Mouse (Mus musculus): ENCODE results near the gene Plin3. TPM values are rescaled to one million over a fixed set of nuclear protein-coding genes. Genes with fewer than 3 reads are reported as not detected.

Plin3 gene
- polyA plus RNA-seq, 1 experiment from 2014 or later = 58.8 TPM

- Histone ChIP-seq H3K4me2 (no peak overlapping the region), H3K27ac (ENCODE audit: low read depth, low read length) (no peak overlapping the region), H3K36me3 (ENCODE audit: control insufficient read depth, insufficient read depth, low read length) (peaks cover 20% of the 10 kb centered on the region), H3K27me3 (ENCODE audit: control insufficient read depth, insufficient read depth, low read length) (no peaks in the 10 kb centered on the region), H3K9ac (ENCODE audit: low read depth, low read length) (no peak overlapping the region), H3K9me3 (replicated peaks; ENCODE audit: control insufficient read depth, low read length) (no peaks in the 10 kb centered on the region), H3K4me3 (ENCODE audit: low read depth, low read length) (no peak overlapping the region), H3K4me1 (ENCODE audit: control insufficient read depth, insufficient read depth, low read length) (peaks cover 24% of the 10 kb centered on the region)
- 84% methylated on average over 7 of the region's 7 CpGs for WGBS (ENCODE audit: insufficient replicate concordance)
- ATAC-seq (replicated peaks; ENCODE audit: insufficient number of reproducible peaks, low FRiP score, low TSS enrichment) = no peak
Observed at GRCm38 (mm10) chr17:56273482-56273881, 19.2 kb downstream of the Plin3 start.

GRCm38 (mm10) chr17:56272644-56273043 is 20.0 kb downstream of the Plin3 start:
- H3K4me3 ChIP-seq (ENCODE audit: low read depth, low read length) = no peak overlapping the region
- H3K4me1 ChIP-seq (ENCODE audit: control insufficient read depth, insufficient read depth, low read length) = peaks cover 18% of the 10 kb centered on the region
- no peak overlapping the region for H3K9ac ChIP-seq (ENCODE audit: low read depth, low read length)
- WGBS (ENCODE audit: insufficient replicate concordance) = 79% methylated on average over 3 of the region's 3 CpGs
- no peak for ATAC-seq (replicated peaks; ENCODE audit: insufficient number of reproducible peaks, low FRiP score, low TSS enrichment)
- H3K4me2 ChIP-seq = no peak overlapping the region
- peaks cover 20% of the 10 kb centered on the region for H3K36me3 ChIP-seq (ENCODE audit: control insufficient read depth, insufficient read depth, low read length)
- no peak overlapping the region for H3K27ac ChIP-seq (ENCODE audit: low read depth, low read length)
- no peaks in the 10 kb centered on the region for H3K27me3 ChIP-seq (ENCODE audit: control insufficient read depth, insufficient read depth, low read length)
- H3K9me3 ChIP-seq (replicated peaks; ENCODE audit: control insufficient read depth, low read length) = no peaks in the 10 kb centered on the region

GRCm38 (mm10) chr17:56271609-56272253 is 20.9 kb downstream of the Plin3 start:
- H3K4me2 ChIP-seq = no peak overlapping the region
- no peak for ATAC-seq (replicated peaks; ENCODE audit: insufficient number of reproducible peaks, low FRiP score, low TSS enrichment)
- 87% methylated on average over 12 of the region's 12 CpGs for WGBS (ENCODE audit: insufficient replicate concordance)
- no peak overlapping the region for H3K9ac ChIP-seq (ENCODE audit: low read depth, low read length)
- H3K27ac ChIP-seq (ENCODE audit: low read depth, low read length) = no peak overlapping the region
- no peak overlapping the region for H3K4me3 ChIP-seq (ENCODE audit: low read depth, low read length)
- peaks cover 10% of the 10 kb centered on the region; the same call in 1 of the 2 replicates for H3K4me1 ChIP-seq (ENCODE audit: control insufficient read depth, insufficient read depth, low read length)
- peaks cover 20% of the 10 kb centered on the region for H3K36me3 ChIP-seq (ENCODE audit: control insufficient read depth, insufficient read depth, low read length)
- no peaks in the 10 kb centered on the region for H3K9me3 ChIP-seq (replicated peaks; ENCODE audit: control insufficient read depth, low read length)
- no peaks in the 10 kb centered on the region for H3K27me3 ChIP-seq (ENCODE audit: control insufficient read depth, insufficient read depth, low read length)

DNA sequence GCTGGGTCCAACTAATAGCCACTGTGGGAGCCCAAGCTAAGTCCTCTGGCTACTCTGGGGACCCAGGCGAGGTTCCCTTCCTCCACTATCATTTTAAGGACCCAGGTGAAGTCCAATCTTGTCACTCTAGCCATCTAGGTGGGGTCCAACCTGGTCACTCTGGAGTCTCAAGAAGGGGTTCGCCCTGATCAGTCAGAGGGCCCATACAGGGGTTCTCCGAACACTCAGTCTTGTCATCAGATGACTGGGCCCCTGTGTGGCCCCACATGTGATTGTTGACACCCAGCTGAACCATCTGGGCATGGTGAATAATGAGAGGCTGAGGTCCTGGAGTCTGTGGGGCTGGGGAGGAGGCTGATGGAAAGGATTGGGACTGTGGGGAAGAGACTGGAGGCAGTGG is 22.9 kb downstream of the Plin3 start:
- Histone ChIP-seq H3K4me2 (peak overlapping the region; percentile 70), H3K9ac (ENCODE audit: low read depth, low read length) (peak overlapping the region; percentile 62), H3K9me3 (replicated peaks; ENCODE audit: control insufficient read depth, low read length) (no peaks in the 10 kb centered on the region), H3K27me3 (ENCODE audit: control insufficient read depth, insufficient read depth, low read length) (no peaks in the 10 kb centered on the region), H3K36me3 (ENCODE audit: control insufficient read depth, insufficient read depth, low read length) (peaks cover 20% of the 10 kb centered on the region), H3K4me3 (ENCODE audit: low read depth, low read length) (peak overlapping the region; percentile 36), H3K4me1 (ENCODE audit: control insufficient read depth, insufficient read depth, low read length) (peaks cover 10% of the 10 kb centered on the region; the same call in 1 of the 2 replicates), H3K27ac (ENCODE audit: low read depth, low read length) (peak overlapping the region; percentile 67)
- WGBS (ENCODE audit: insufficient replicate concordance) = 73% methylated on average over 3 of the region's 3 CpGs
- ATAC-seq (replicated peaks; ENCODE audit: insufficient number of reproducible peaks, low FRiP score, low TSS enrichment) = no peak

GRCm38 (mm10) chr17:56269153-56269630 is 23.5 kb downstream of the Plin3 start:
- ATAC-seq (replicated peaks; ENCODE audit: insufficient number of reproducible peaks, low FRiP score, low TSS enrichment) = peak; percentile 58
- peak overlapping the region; percentile 67 for H3K27ac ChIP-seq (ENCODE audit: low read depth, low read length)
- peak overlapping the region; percentile 62 for H3K9ac ChIP-seq (ENCODE audit: low read depth, low read length)
- peak overlapping the region; percentile 70 for H3K4me2 ChIP-seq
- WGBS (ENCODE audit: insufficient replicate concordance) = 20% methylated on average over 12 of the region's 12 CpGs
- no peaks in the 10 kb centered on the region for H3K9me3 ChIP-seq (replicated peaks; ENCODE audit: control insufficient read depth, low read length)
- no peaks in the 10 kb centered on the region for H3K27me3 ChIP-seq (ENCODE audit: control insufficient read depth, insufficient read depth, low read length)
- peaks cover 10% of the 10 kb centered on the region; the same call in 1 of the 2 replicates for H3K4me1 ChIP-seq (ENCODE audit: control insufficient read depth, insufficient read depth, low read length)
- H3K4me3 ChIP-seq (ENCODE audit: low read depth, low read length) = peak overlapping the region; percentile 36
- peaks cover 20% of the 10 kb centered on the region for H3K36me3 ChIP-seq (ENCODE audit: control insufficient read depth, insufficient read depth, low read length)

DNA sequence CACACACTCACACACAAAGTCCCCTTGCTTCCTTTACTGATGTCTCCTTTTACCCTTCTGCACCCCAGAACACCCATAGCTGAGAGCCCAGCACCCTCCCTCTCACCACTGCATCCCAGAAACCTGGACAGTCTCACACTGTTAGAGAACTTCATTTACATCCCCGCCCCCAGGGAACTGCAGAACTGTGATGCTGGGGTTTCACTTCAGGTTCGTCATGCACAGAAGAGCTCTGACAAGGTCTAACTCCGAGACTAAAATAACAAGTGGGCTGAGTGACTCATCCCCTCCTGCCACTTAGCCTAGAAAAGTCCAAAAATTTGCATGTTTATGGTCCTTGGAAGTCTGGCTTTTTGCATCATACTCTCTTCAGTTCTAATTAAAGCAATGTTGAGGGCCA is 26.4 kb downstream of the Plin3 start:
- Histone ChIP-seq H3K27me3 (ENCODE audit: control insufficient read depth, insufficient read depth, low read length) (no peaks in the 10 kb centered on the region), H3K4me1 (ENCODE audit: control insufficient read depth, insufficient read depth, low read length) (peaks cover 15% of the 10 kb centered on the region), H3K27ac (ENCODE audit: low read depth, low read length) (no peak overlapping the region), H3K9me3 (replicated peaks; ENCODE audit: control insufficient read depth, low read length) (no peaks in the 10 kb centered on the region), H3K4me2 (no peak overlapping the region), H3K9ac (ENCODE audit: low read depth, low read length) (no peak overlapping the region), H3K4me3 (ENCODE audit: low read depth, low read length) (no peak overlapping the region), H3K36me3 (ENCODE audit: control insufficient read depth, insufficient read depth, low read length) (peaks cover 6% of the 10 kb centered on the region; the same call in 1 of the 2 replicates)
- no peak for ATAC-seq (replicated peaks; ENCODE audit: insufficient number of reproducible peaks, low FRiP score, low TSS enrichment)
- 44% methylated on average over 3 of the region's 3 CpGs for WGBS (ENCODE audit: insufficient replicate concordance)

- Histone ChIP-seq H3K36me3 (ENCODE audit: control insufficient read depth, insufficient read depth, low read length) (peaks cover 2% of the 10 kb centered on the region; the same call in 1 of the 2 replicates), H3K27ac (ENCODE audit: low read depth, low read length) (no peak overlapping the region), H3K27me3 (ENCODE audit: control insufficient read depth, insufficient read depth, low read length) (no peaks in the 10 kb centered on the region), H3K4me1 (ENCODE audit: control insufficient read depth, insufficient read depth, low read length) (peaks cover 18% of the 10 kb centered on the region), H3K9me3 (replicated peaks; ENCODE audit: control insufficient read depth, low read length) (no peaks in the 10 kb centered on the region), H3K4me2 (no peak overlapping the region), H3K9ac (ENCODE audit: low read depth, low read length) (no peak overlapping the region), H3K4me3 (ENCODE audit: low read depth, low read length) (no peak overlapping the region)
- ATAC-seq (replicated peaks; ENCODE audit: insufficient number of reproducible peaks, low FRiP score, low TSS enrichment) = no peak
- WGBS (ENCODE audit: insufficient replicate concordance) = 92% methylated on average over 3 of the region's 3 CpGs
Observed at GRCm38 (mm10) chr17:56265869-56266268, 26.8 kb downstream of the Plin3 start.

GRCm38 (mm10) chr17:56265011-56265410 is 27.7 kb downstream of the Plin3 start:
- ATAC-seq (replicated peaks; ENCODE audit: insufficient number of reproducible peaks, low FRiP score, low TSS enrichment) = no peak
- H3K36me3 ChIP-seq (ENCODE audit: control insufficient read depth, insufficient read depth, low read length) = peaks cover under 1% of the 10 kb centered on the region
- H3K27me3 ChIP-seq (ENCODE audit: control insufficient read depth, insufficient read depth, low read length) = no peaks in the 10 kb centered on the region
- peaks cover 20% of the 10 kb centered on the region for H3K4me1 ChIP-seq (ENCODE audit: control insufficient read depth, insufficient read depth, low read length)
- no peak overlapping the region for H3K27ac ChIP-seq (ENCODE audit: low read depth, low read length)
- no peaks in the 10 kb centered on the region for H3K9me3 ChIP-seq (replicated peaks; ENCODE audit: control insufficient read depth, low read length)
- 87% methylated on average over 4 of the region's 4 CpGs for WGBS (ENCODE audit: insufficient replicate concordance)
- no peak overlapping the region for H3K4me3 ChIP-seq (ENCODE audit: low read depth, low read length)
- H3K4me2 ChIP-seq = no peak overlapping the region
- H3K9ac ChIP-seq (ENCODE audit: low read depth, low read length) = no peak overlapping the region

DNA sequence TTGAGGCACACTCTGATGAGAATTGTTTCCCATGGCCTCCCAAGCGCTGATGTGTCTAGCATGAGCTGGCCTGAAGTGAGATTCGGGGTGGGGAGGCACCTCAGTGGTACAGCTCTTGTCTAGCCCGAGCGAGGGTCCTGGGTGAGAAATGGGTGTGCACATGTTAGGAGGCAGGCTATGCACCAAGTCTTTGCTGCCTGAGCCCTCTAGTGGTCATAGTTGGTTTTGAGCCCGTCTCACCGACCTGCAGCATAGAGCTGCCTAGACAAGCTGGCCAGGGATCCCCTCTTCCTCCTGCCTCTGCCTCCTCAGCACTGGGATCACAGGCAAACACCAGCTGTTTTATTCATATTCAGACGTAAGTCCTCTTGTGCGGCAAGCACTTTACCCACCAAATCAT is 28.7 kb downstream of the Plin3 start:
- WGBS (ENCODE audit: insufficient replicate concordance) = 23% methylated on average over 8 of the region's 8 CpGs
- Histone ChIP-seq H3K36me3 (ENCODE audit: control insufficient read depth, insufficient read depth, low read length) (peaks cover 6% of the 10 kb centered on the region), H3K4me2 (no peak overlapping the region), H3K4me3 (ENCODE audit: low read depth, low read length) (no peak overlapping the region), H3K27ac (ENCODE audit: low read depth, low read length) (no peak overlapping the region), H3K27me3 (ENCODE audit: control insufficient read depth, insufficient read depth, low read length) (no peaks in the 10 kb centered on the region), H3K9me3 (replicated peaks; ENCODE audit: control insufficient read depth, low read length) (no peaks in the 10 kb centered on the region), H3K9ac (ENCODE audit: low read depth, low read length) (no peak overlapping the region), H3K4me1 (ENCODE audit: control insufficient read depth, insufficient read depth, low read length) (peaks cover 23% of the 10 kb centered on the region)
- ATAC-seq (replicated peaks; ENCODE audit: insufficient number of reproducible peaks, low FRiP score, low TSS enrichment) = peak; percentile 50; the same call in 1 of the 2 replicates

Data from heart, embryonic 11.5 days (tissue).